Mouse (Mus musculus) left cerebral cortex, postnatal 36 days (tissue): ENCODE measurements at regions not wholly inside any gene's neighbourhood (a gene's known extent, or its start where the extent isn't known, plus 50 kb on each side); places are given as distances from the start of the nearest gene placed in this dataset.

Experiments
- DNase-seq, 2 experiments: peaks; one replicate each; pipeline ENCODE4 v3.0.0; 2021 to 2022; ENCODE audit warnings: low spot score in 2 of 2, mixed read lengths in 1 of 2
- intact Hi-C: fragments of 180-260 bp; cut with DNase I; formaldehyde crosslinking; loops from one replicate; pipeline ENCODE4 v1.15.1; 2025

DNA sequence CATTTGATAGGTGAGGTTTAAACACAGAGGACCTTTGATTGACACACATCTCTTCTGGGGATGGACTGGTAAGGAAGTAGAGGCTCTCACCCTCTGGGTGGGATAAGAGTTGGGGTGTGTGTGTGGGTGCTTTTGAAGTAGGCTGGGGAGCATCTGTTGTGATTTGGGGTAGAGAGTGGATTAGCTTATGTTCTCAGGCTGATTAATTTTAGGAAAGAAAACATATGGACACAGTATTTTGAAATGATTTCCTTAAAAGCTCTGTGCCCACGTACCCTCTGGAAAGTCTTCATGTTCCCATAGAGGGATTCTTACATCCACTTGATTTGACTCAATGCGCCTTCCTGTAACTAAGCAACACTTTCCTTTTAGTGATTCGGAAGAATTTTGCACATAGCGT is 89.4 kb downstream of the Zfp281 start:
- intact Hi-C loops: loop anchor here (5.0 kb wide), 1 partner anchor 87 kb away; no protein-coding TSS in a partner anchor
- DNase-seq: peak; percentile 63 to 70

- intact Hi-C loops: loop anchor here (5.0 kb wide), 1 partner anchor 88 kb away; no protein-coding TSS in a partner anchor
- no peak for DNase-seq
These were observed 90.3 kb downstream of the Zfp281 start for GRCm38 (mm10) chr1:136714987-136715386.

GRCm38 (mm10) chr1:136717830-136718517 is 93.3 kb downstream of the Zfp281 start:
- DNase-seq: no peak
- intact Hi-C loops: no loop called here

- intact Hi-C loops: no loop called here
- no peak for DNase-seq
These were observed 99.2 kb downstream of the Zfp281 start for GRCm38 (mm10) chr1:136723839-136724443.

GRCm38 (mm10) chr1:136725242-136725641 is 100.5 kb downstream of the Zfp281 start:
- DNase-seq: peak in 1 of 2 experiments; percentile 7
- intact Hi-C loops: loop anchor here (5.0 kb wide), 1 partner anchor 98 kb away; no protein-coding TSS in a partner anchor

DNA sequence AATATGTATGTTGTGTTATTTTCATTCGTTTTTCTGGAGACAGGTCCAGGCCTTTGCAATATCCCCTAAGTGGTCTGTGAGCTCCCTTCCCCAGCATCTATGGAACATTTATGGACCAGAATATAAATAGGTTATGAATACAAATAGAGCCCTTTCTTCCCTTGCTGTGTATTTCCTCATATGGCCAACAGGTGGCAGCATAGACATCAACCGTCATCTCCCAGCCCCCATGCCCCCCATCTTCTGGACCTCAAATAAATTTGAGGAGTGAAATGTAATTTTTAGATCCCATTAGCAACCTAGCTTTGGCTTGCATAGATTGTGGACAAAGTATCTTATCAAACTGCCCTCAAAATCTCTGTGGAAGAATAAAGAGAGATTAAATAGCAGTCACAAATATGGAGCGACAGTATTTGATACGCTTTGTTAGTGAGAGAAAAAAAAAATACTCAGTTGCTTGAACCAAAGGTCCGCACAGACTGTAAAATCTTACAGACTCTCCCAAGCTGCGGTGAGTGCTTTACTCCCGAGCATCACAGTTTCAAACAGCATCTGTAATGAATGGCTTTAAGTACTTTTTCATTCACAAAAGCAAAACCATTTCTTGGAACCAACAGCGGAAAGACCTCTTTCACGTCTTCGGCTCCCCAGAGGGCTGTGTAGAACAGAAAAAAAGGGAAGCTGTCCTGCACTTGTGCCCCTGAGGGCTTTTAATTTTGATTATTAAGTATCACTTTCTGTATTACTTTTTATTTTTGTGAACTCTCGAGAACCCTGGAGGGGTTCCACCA is 101.6 kb downstream of the Zfp281 start:
- intact Hi-C loops: loop anchor here (5.0 kb wide), 1 partner anchor 99 kb away; no protein-coding TSS in a partner anchor
- DNase-seq: peak in 1 of 2 experiments; percentile 12

GRCm38 (mm10) chr1:136727868-136728631 is 103.3 kb downstream of the Zfp281 start:
- intact Hi-C loops: loop anchor here (5.0 kb wide), 1 partner anchor 101 kb away; no protein-coding TSS in a partner anchor

GRCm38 (mm10) chr1:136728632-136728944 is 103.9 kb downstream of the Zfp281 start:
- intact Hi-C loops: loop anchor here (5.0 kb wide), 1 partner anchor 101 kb away; no protein-coding TSS in a partner anchor

More at GRCm38 (mm10) chr1:136727868-136728631, 103.3 kb downstream of the Zfp281 start:
- DNase-seq: no peak

DNA sequence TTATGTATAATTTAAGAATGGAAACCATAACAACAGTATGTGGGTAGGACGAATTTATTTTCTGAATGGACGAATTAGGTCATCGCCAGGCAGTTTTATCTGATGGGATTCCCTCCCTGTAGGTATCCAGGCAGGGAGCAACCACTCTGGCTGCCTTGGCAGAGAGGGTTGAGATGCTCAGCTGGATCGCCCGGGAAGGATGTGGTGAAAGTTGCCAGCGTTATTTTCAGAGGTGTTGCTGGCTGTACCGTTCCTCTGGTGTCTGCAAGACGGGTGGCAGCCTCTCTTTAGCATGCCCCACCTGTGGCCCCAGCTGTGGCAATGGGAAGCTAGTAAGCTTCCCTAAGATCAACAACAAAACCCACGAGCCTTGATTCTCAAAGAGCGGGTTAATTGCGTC is 105.9 kb downstream of the Zfp281 start:
- DNase-seq: peak; percentile 49 to 66
- intact Hi-C loops: no loop called here

More at GRCm38 (mm10) chr1:136728632-136728944, 103.9 kb downstream of the Zfp281 start:
- no peak for DNase-seq

- intact Hi-C loops: loop anchor here (2.0 kb wide), 1 partner anchor 187 kb away; no protein-coding TSS in a partner anchor
- DNase-seq: no peak
These were observed 113.3 kb downstream of the Zfp281 start for GRCm38 (mm10) chr1:136738030-136738429.

GRCm38 (mm10) chr1:136739486-136739885 is 114.8 kb downstream of the Zfp281 start:
- peak; percentile 80 to 84 for DNase-seq
- intact Hi-C loops: loop anchor here (2.0 kb wide), 1 partner anchor 189 kb away; no protein-coding TSS in a partner anchor

GRCm38 (mm10) chr1:136741061-136741460 is 116.4 kb downstream of the Zfp281 start:
- DNase-seq: peak in 1 of 2 experiments; percentile 31
- intact Hi-C loops: loop anchor here (10.0 kb wide), 1 partner anchor 484 kb away; no protein-coding TSS in a partner anchor

- intact Hi-C loops: loop anchor here (10.0 kb wide), 1 partner anchor 476 kb away; no protein-coding TSS in a partner anchor
- DNase-seq: peak in 1 of 2 experiments; percentile 18
These were observed 124.5 kb downstream of the Zfp281 start for GRCm38 (mm10) chr1:136749188-136749587.

DNA sequence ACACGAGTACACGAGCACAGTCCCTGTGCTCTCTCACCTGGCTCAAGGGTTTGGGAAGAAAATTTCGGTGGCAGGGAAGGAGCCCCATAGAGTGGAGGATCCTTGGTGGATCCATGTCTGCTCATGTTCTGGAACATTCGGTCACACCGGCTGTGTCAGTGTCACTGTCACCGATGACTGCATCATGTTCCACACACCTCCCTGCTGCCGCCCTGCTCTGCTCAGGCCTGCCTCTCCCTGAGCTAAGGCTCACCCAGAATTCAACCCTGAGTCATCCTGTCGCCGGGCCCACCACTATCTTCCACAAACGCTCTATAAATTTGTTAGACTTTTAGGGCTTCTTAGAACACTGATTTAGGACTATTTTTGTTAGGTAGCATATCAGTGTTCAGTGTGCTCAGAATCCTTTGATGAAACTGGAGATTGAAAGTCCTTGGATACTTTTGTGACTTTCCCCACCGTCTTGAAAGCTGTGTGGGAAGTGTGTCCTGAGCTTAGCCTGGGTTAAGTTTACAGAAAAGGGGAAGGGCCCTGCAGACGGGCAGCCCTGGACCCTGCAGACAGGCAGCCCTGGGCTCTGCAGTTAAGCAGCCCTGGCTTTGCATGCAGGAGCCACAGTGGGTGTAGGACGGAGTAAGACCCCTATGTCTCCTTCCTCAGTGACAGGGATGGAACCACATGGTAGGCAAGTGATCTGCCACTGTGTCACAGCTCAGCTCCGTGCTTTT is 126.9 kb downstream of the Zfp281 start:
- DNase-seq: no peak
- intact Hi-C loops: no loop called here

GRCm38 (mm10) chr1:136754286-136754685 is 129.6 kb downstream of the Zfp281 start:
- intact Hi-C loops: no loop called here
- no peak for DNase-seq

GRCm38 (mm10) chr1:136758730-136759129 is 134.0 kb downstream of the Zfp281 start:
- intact Hi-C loops: no loop called here
- no peak for DNase-seq

- intact Hi-C loops: no loop called here
These were observed 134.5 kb downstream of the Zfp281 start for GRCm38 (mm10) chr1:136759164-136759563.

DNA sequence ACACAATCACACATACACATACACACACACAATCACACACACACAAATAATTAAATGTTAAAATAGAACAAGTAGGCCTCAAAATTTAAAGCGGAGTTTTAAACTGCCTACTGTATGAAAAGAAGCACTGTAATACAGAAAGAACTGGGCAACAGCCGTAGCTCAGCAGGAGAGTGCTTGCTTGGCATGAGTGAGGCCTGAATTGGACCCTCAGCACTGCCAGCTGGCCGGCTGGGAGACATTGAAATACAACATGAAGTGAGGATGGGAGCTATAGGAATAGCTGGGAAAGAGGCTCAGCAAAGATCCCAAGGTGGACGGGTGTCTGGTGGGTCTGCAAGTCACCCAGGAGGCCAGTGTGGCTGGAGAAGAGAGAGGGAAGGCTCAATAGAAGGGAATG is 136.8 kb downstream of the Zfp281 start:
- intact Hi-C loops: no loop called here
- DNase-seq: no peak

More at GRCm38 (mm10) chr1:136759164-136759563, 134.5 kb downstream of the Zfp281 start:
- no peak for DNase-seq
